In the genomic region with DNA sequence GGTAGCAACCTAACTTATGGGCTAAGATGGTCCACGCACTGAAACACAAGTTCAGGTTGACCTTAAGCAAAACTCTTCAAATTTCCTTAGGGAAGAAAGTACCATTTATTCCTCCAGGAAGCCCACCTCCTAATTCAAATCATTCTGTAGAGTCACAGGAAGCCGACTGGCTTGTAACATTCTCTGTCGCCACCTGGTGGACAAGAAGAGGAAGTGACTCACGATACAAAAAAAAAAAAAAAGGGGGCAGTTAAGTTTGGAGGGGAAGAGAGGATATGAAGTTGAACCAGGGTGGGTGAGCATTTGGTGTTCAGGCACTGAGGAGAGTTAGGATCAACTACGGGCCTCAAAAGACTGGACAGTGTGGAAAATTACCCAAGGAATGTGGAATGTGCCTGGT, we compare ENCODE assay signal across 8 mouse cellular contexts. TPM values are rescaled to one million over a fixed set of nuclear protein-coding genes. Genes with fewer than 3 reads are reported as not detected.
A peak's percentile ranks its signal among the peaks of the same experiment; 100 is the strongest.
DNase-seq lines count a peak whose midpoint lies in the region; ATAC-seq and TF ChIP-seq lines count a peak whose summit lies in the region.

No protein-coding gene starts in this region.

- intact Hi-C loops in heart, postnatal 36 days (cut with DNase I), result loop anchor here (5.0 to 10.0 kb wide), 2 partner anchors 409 to 622 kb away; no protein-coding TSS in a partner anchor

- TF ChIP-seq CTCF in stomach, postnatal 0 days (IDR thresholded peaks at IDR 0.05; ENCODE audit: low read depth), result peak; percentile 82

- H3K9ac ChIP-seq in stomach, postnatal 0 days (ENCODE audit: low read length), result no peak overlapping the region
- H3K9ac ChIP-seq in forebrain, embryonic 11.5 days (ENCODE audit: low read length), result no peak overlapping the region

- no peak overlapping the region for H3K27ac ChIP-seq in stomach, postnatal 0 days (replicated peaks)
- no peak overlapping the region for H3K27ac ChIP-seq in forebrain, embryonic 11.5 days (ENCODE audit: low read depth, low read length)

- no peak overlapping the region for H3K4me3 ChIP-seq in stomach, postnatal 0 days (ENCODE audit: low read depth, low read length)
- H3K4me3 ChIP-seq in forebrain, embryonic 11.5 days (ENCODE audit: low read depth, low read length), result no peak overlapping the region

- H3K36me3 ChIP-seq in stomach, postnatal 0 days (ENCODE audit: control insufficient read depth, insufficient read depth, low read length), result no peaks in the 10 kb centered on the region
- H3K36me3 ChIP-seq in forebrain, embryonic 11.5 days (ENCODE audit: control insufficient read depth, insufficient read depth, low read length), result no peaks in the 10 kb centered on the region

- H3K9me3 ChIP-seq in stomach, postnatal 0 days (ENCODE audit: control insufficient read depth, low read length), result no peaks in the 10 kb centered on the region
- no peaks in the 10 kb centered on the region for H3K9me3 ChIP-seq in forebrain, embryonic 11.5 days (ENCODE audit: control insufficient read depth, low read length)

- no peaks in the 10 kb centered on the region for H3K27me3 ChIP-seq in stomach, postnatal 0 days (ENCODE audit: control insufficient read depth, insufficient read depth, low read length)
- H3K27me3 ChIP-seq in forebrain, embryonic 11.5 days (ENCODE audit: control insufficient read depth, insufficient read depth, low read length), result no peaks in the 10 kb centered on the region

- H3K4me1 ChIP-seq in stomach, postnatal 0 days (replicated peaks; ENCODE audit: control insufficient read depth, insufficient read depth), result no peaks in the 10 kb centered on the region
- H3K4me1 ChIP-seq in forebrain, embryonic 11.5 days (replicated peaks; ENCODE audit: control insufficient read depth, insufficient read depth, low read length), result no peaks in the 10 kb centered on the region

- peak; percentile 3 to 6 for DNase-seq in heart, postnatal 36 days
- no peak for DNase-seq in heart, adult 9 months (ENCODE audit: low spot score in 2 of 2)
- peak; percentile 5 for DNase-seq in urinary bladder, postnatal 25 days (ENCODE audit: low spot score)
- DNase-seq in urinary bladder, postnatal 14 days (ENCODE audit: low spot score), result no peak
- peak; percentile 20 for DNase-seq in embryo, embryonic 9.5 days (ENCODE audit: extremely low spot score)
- DNase-seq in stomach, postnatal 0 days (ENCODE audit: low spot score), result peak; percentile 12
- no peak for DNase-seq in forebrain, embryonic 11.5 days (ENCODE audit: low spot score)
- DNase-seq in layer of hippocampus, adult 9-10 months (ENCODE audit: low spot score), result no peak

- no peak overlapping the region for H3K4me2 ChIP-seq in stomach, postnatal 0 days (replicated peaks; ENCODE audit: low read depth)
- no peak overlapping the region for H3K4me2 ChIP-seq in forebrain, embryonic 11.5 days (ENCODE audit: low read depth, low read length, severe bottlenecking)

- 8% methylated on average over 5 of the region's 5 CpGs for WGBS in stomach, postnatal 0 days
- WGBS in forebrain, embryonic 11.5 days, result 10% methylated on average over 5 of the region's 5 CpGs

- no peak for ATAC-seq in stomach, postnatal 0 days (ENCODE audit: low FRiP score, low TSS enrichment)
- ATAC-seq in forebrain, embryonic 11.5 days (replicated peaks; ENCODE audit: low FRiP score), result no peak

- no peak for TF ChIP-seq EP300 in stomach, postnatal 0 days (optimal IDR thresholded peaks at IDR 0.05)

RNA-seq across cellular contexts. Expression of gene Enox2, which starts 18.6 kb away (rescaled TPM):
- total RNA-seq in heart, postnatal 36 days (2021), result 1 to 10 TPM; 8.8 to 9.9 TPM
- polyA plus RNA-seq in stomach, postnatal 0 days (2015; fragmentation: Nextera tagmentation; extraction: Ambion mirVana), result 5.8 and 6.5 TPM in 2 replicates
- polyA plus RNA-seq in forebrain, embryonic 11.5 days (2014; fragmentation: Nextera tagmentation; extraction: Ambion mirVana), result 10.7 and 10.9 TPM in 2 replicates

Comparison
In these comparisons a context has a peak if more than half of its experiments do, and no peak if none do; other contexts are left out.
1. DNase-seq: peak in heart, postnatal 36 days (2 of 2), urinary bladder, postnatal 25 days (single experiment), embryo, embryonic 9.5 days (single experiment) and stomach, postnatal 0 days (single experiment); none in heart, adult 9 months (0 of 2), urinary bladder, postnatal 14 days (single experiment), forebrain, embryonic 11.5 days (single experiment) and layer of hippocampus, adult 9-10 months (single experiment).